8 mouse cellular contexts compared by ENCODE assay signal in the genomic region with DNA sequence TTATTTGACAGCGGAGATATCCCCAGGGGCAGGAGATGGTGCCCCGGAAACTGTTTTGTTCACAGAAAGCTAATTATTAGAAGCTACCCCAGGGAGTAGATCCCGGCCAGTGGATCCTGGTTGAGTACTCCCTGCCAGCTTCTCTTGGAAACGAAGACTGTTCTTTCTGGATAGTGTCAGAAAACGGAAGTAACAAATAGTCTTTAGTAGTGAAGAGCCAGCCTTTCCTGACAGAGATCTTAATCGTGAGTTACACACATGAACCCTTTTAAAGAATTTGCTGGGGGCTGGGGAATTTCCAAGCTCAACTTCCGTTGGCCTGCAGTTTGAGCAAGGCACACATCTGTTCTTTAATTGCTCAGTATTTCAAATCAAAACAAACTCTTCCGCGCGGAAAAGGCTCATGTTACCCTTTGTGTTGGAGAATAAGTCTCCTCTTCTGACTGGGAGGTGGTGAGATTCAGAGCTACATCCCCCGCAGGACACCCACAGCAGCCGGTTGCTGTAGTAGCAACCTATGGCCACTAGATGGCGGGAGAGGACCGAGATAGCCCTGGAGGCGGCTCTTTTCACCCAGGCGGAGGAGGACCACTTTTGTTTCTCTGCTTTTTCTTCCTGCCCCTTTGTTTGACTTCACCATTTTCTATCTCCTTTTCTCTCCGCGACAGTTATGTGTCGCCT.
DNase-seq lines count a peak whose midpoint lies in the region; ATAC-seq and TF ChIP-seq lines count a peak whose summit lies in the region.

No protein-coding gene starts in this region.

- H3K27me3 ChIP-seq in heart, embryonic 14.5 days (ENCODE audit: control insufficient read depth, insufficient read depth, low read length), result no peaks in the 10 kb centered on the region
- H3K27me3 ChIP-seq in liver, embryonic 11.5 days (replicated peaks; ENCODE audit: control insufficient read depth, insufficient read depth, low read length), result peaks cover 7% of the 10 kb centered on the region; the same call in 1 of the 2 replicates
- H3K27me3 ChIP-seq in myocyte (ENCODE audit: control insufficient read depth, insufficient read depth, insufficient read length), result no peaks in the 10 kb centered on the region

- no peaks in the 10 kb centered on the region for H3K36me3 ChIP-seq in heart, embryonic 14.5 days (ENCODE audit: control insufficient read depth, insufficient read depth, low read length)
- H3K36me3 ChIP-seq in liver, embryonic 11.5 days (ENCODE audit: control insufficient read depth, insufficient read depth, low read length), result no peaks in the 10 kb centered on the region
- no peaks in the 10 kb centered on the region for H3K36me3 ChIP-seq in myocyte (ENCODE audit: control insufficient read depth, insufficient read depth)

- no peaks in the 10 kb centered on the region for H3K79me2 ChIP-seq in myocyte (ENCODE audit: control insufficient read depth, insufficient read depth)

- no peaks in the 10 kb centered on the region for H3K9me3 ChIP-seq in heart, embryonic 14.5 days (ENCODE audit: control insufficient read depth, low read length)
- no peaks in the 10 kb centered on the region for H3K9me3 ChIP-seq in liver, embryonic 11.5 days (ENCODE audit: control insufficient read depth, low read length)

- no peak overlapping the region for H3K27ac ChIP-seq in brown adipose tissue, adult 24 weeks (replicated peaks; ENCODE audit: low read depth, low read length)
- H3K27ac ChIP-seq in heart, embryonic 14.5 days (replicated peaks in 1 of 2; ENCODE audit: control insufficient read depth in 1 of 2, insufficient read depth in 1 of 2, low read depth in 2 of 2, low read length in 2 of 2), result peak overlapping the region; percentile 65 to 69; a peak in 3 of 4 replicates
- no peak overlapping the region for H3K27ac ChIP-seq in liver, embryonic 11.5 days (ENCODE audit: low read depth, low read length)

- peak overlapping the region; percentile 75 for H3K9ac ChIP-seq in heart, embryonic 14.5 days (ENCODE audit: low read length)
- H3K9ac ChIP-seq in liver, embryonic 11.5 days (ENCODE audit: low read depth, low read length), result peak overlapping the region; percentile 27; the same call in 1 of the 2 replicates

- peak; percentile 88 for ATAC-seq in CD4-positive, CD25-positive, alpha-beta regulatory T cell, adult 4 months
- ATAC-seq in heart, embryonic 14.5 days (ENCODE audit: insufficient number of reproducible peaks, insufficient read depth, low FRiP score, low read depth), result 0 out of 2 replicates have a peak, but pooled peaks have one; percentile 65
- peak; percentile 74 for ATAC-seq in liver, embryonic 11.5 days (replicated peaks; ENCODE audit: low FRiP score)

- TF ChIP-seq POLR2A in myocyte (IDR thresholded peaks at IDR 0.05; ENCODE audit: insufficient read length, low read depth), result no peak

- no peaks in the 10 kb centered on the region for H3K4me1 ChIP-seq in brown adipose tissue, adult 24 weeks (ENCODE audit: control insufficient read depth, insufficient read depth, insufficient read length, low read length)
- peaks cover 10 to 23% of the 10 kb centered on the region in 2 experiments for H3K4me1 ChIP-seq in heart, embryonic 14.5 days (ENCODE audit: control insufficient read depth in 2 of 2, insufficient read depth in 2 of 2, low read length in 2 of 2)
- no peaks in the 10 kb centered on the region; the same call in 1 of the 2 replicates for H3K4me1 ChIP-seq in liver, embryonic 11.5 days (replicated peaks; ENCODE audit: control insufficient read depth, insufficient read depth, low read length)

- peak overlapping the region; percentile 45 for H3K4me3 ChIP-seq in brown adipose tissue, adult 24 weeks (ENCODE audit: insufficient read depth, low read depth, low read length)
- H3K4me3 ChIP-seq in heart, embryonic 14.5 days (ENCODE audit: control insufficient read depth in 1 of 2, insufficient read depth in 1 of 2, low read depth in 1 of 2, low read length in 2 of 2), result peak overlapping the region; percentile 58 to 68
- peak overlapping the region; percentile 38 for H3K4me3 ChIP-seq in liver, embryonic 11.5 days (ENCODE audit: low read depth, low read length)
- H3K4me3 ChIP-seq in myocyte, result peak overlapping the region; percentile 26

- peak overlapping the region; percentile 91 for H3K4me2 ChIP-seq in heart, embryonic 14.5 days (ENCODE audit: low read length)
- H3K4me2 ChIP-seq in liver, embryonic 11.5 days, result peak overlapping the region; percentile 70
- H3K4me2 ChIP-seq in myocyte (ENCODE audit: low read depth), result peak overlapping the region; percentile 98

- DNase-seq in fibroblast of lung, adult 2 months (ENCODE audit: low read depth), result peak; percentile 27
- peak; percentile 88 for DNase-seq in kidney, postnatal 10 days
- DNase-seq in liver, embryonic 11.5 days (ENCODE audit: low spot score), result peak; percentile 75
- peak; percentile 65 to 88 for DNase-seq in spleen, postnatal 4 days (ENCODE audit: low spot score in 2 of 2)

- 11% methylated on average over 19 of the region's 19 CpGs for WGBS in heart, embryonic 14.5 days
- WGBS in liver, embryonic 11.5 days, result 13% methylated on average over 19 of the region's 19 CpGs

- H3ac ChIP-seq in myocyte (ENCODE audit: control insufficient read depth, insufficient read length), result no peak overlapping the region

TF ChIP-seq in myocyte, 11 proteins besides CTCF, POLR2A, EP300 and RAD21:
- TF ChIP-seq MYOD1 (IDR thresholded peaks at IDR 0.05; ENCODE audit: control insufficient read depth in 1 of 3, insufficient read length in 2 of 3, low read depth in 2 of 3), result no peak
- no peak for TF ChIP-seq TCF3 (IDR thresholded peaks at IDR 0.05; ENCODE audit: insufficient read length, low read depth)
- TF ChIP-seq REST (IDR thresholded peaks at IDR 0.05; ENCODE audit: insufficient read depth, insufficient read length), result no peak
- no peak for TF ChIP-seq USF1 (IDR thresholded peaks at IDR 0.05; ENCODE audit: low read depth)
- no peak for TF ChIP-seq POLR2AphosphoS2 (IDR thresholded peaks at IDR 0.05; ENCODE audit: insufficient read length, low read depth)
- TF ChIP-seq TCF12 (IDR thresholded peaks at IDR 0.05; ENCODE audit: insufficient read depth, poor library complexity, severe bottlenecking), result no peak

Comparison
In these comparisons a context has a peak if more than half of its experiments do, and no peak if none do; other contexts are left out.
1. H3K27ac ChIP-seq: peak in heart, embryonic 14.5 days (2 of 2); none in brown adipose tissue, adult 24 weeks (single experiment) and liver, embryonic 11.5 days (single experiment).
2. DNase-seq: peak in every context shown above with its lines; median percentile 88 in kidney, postnatal 10 days; 76 in spleen, postnatal 4 days; 75 in liver, embryonic 11.5 days; 27 in fibroblast of lung, adult 2 months.
3. Peak in every context shown above with its lines, with median percentiles within 50 percentile points of each other: ATAC-seq, H3K4me3 ChIP-seq and H3K4me2 ChIP-seq.